Comparison of ENCODE assay signal across 7 mouse cellular contexts in genomic region chr2:31140772-31141073, GRCm38 (mm10). TPM values are rescaled to one million over a fixed set of nuclear protein-coding genes. Genes with fewer than 3 reads are reported as not detected.
DNase-seq lines count a peak whose midpoint lies in the region; ATAC-seq and TF ChIP-seq lines count a peak whose summit lies in the region.

No protein-coding gene starts in this region.

- no peak for DNase-seq in lung, postnatal 14 days
- DNase-seq in spleen, adult 12 weeks (ENCODE audit: low spot score) = no peak
- no peak for DNase-seq in ovary, postnatal 36 days (ENCODE audit: low spot score)

- H3K27ac ChIP-seq in lung, embryonic 16.5 days (ENCODE audit: low read length) = no peak overlapping the region
- H3K27ac ChIP-seq in embryonic fibroblast, embryonic 13.5 days (ENCODE audit: insufficient read depth, low read length) = no peak overlapping the region
- no peak overlapping the region for H3K27ac ChIP-seq in intestine, postnatal 0 days (ENCODE audit: low read depth, low read length)
- no peak overlapping the region for H3K27ac ChIP-seq in neural tube, embryonic 13.5 days (replicated peaks)

- peaks cover 9% of the 10 kb centered on the region for H3K4me1 ChIP-seq in lung, embryonic 16.5 days (replicated peaks; ENCODE audit: control insufficient read depth, insufficient read depth, low read length)
- H3K4me1 ChIP-seq in embryonic fibroblast, embryonic 13.5 days (ENCODE audit: control insufficient read depth, insufficient read depth, low read length) = 0 out of 2 replicates have a peak, but pooled peaks cover 6% of the 10 kb centered on the region
- no peaks in the 10 kb centered on the region for H3K4me1 ChIP-seq in intestine, postnatal 0 days (replicated peaks; ENCODE audit: control insufficient read depth, insufficient read depth, low read length)
- H3K4me1 ChIP-seq in neural tube, embryonic 13.5 days (replicated peaks) = peaks cover 24% of the 10 kb centered on the region

- no peaks in the 10 kb centered on the region; the same call in 1 of the 2 replicates for H3K36me3 ChIP-seq in lung, embryonic 16.5 days (ENCODE audit: control insufficient read depth, insufficient read depth, low read length)
- no peaks in the 10 kb centered on the region for H3K36me3 ChIP-seq in intestine, postnatal 0 days (ENCODE audit: control insufficient read depth, insufficient read depth)
- H3K36me3 ChIP-seq in neural tube, embryonic 13.5 days = no peaks in the 10 kb centered on the region

- no peaks in the 10 kb centered on the region for H3K27me3 ChIP-seq in lung, embryonic 16.5 days (ENCODE audit: control insufficient read depth, insufficient read depth, low read depth, low read length)
- no peaks in the 10 kb centered on the region for H3K27me3 ChIP-seq in intestine, postnatal 0 days (replicated peaks; ENCODE audit: control insufficient read depth, insufficient read depth, low read length)
- 0 out of 2 replicates have a peak, but pooled peaks cover 13% of the 10 kb centered on the region for H3K27me3 ChIP-seq in neural tube, embryonic 13.5 days

- no peak for TF ChIP-seq POLR2A in embryonic fibroblast, embryonic 13.5 days (IDR thresholded peaks at IDR 0.05; ENCODE audit: low read depth, low read length)

- no peaks in the 10 kb centered on the region for H3K9me3 ChIP-seq in lung, embryonic 16.5 days (ENCODE audit: control insufficient read depth, low read length)
- H3K9me3 ChIP-seq in intestine, postnatal 0 days (ENCODE audit: control insufficient read depth) = no peaks in the 10 kb centered on the region
- no peaks in the 10 kb centered on the region for H3K9me3 ChIP-seq in neural tube, embryonic 13.5 days

- H3K4me2 ChIP-seq in lung, embryonic 16.5 days (ENCODE audit: low read depth, low read length) = peak overlapping the region; percentile 96
- H3K4me2 ChIP-seq in intestine, postnatal 0 days (replicated peaks; ENCODE audit: low read depth) = peak overlapping the region; percentile 99
- peak overlapping the region; percentile 86 for H3K4me2 ChIP-seq in neural tube, embryonic 13.5 days

- H3K9ac ChIP-seq in lung, embryonic 16.5 days (ENCODE audit: low read length) = peak overlapping the region; percentile 90
- peak overlapping the region; percentile 88 for H3K9ac ChIP-seq in intestine, postnatal 0 days (ENCODE audit: low read depth, low read length)
- H3K9ac ChIP-seq in neural tube, embryonic 13.5 days = peak overlapping the region; percentile 93

- WGBS in lung, embryonic 16.5 days = 6% methylated on average over 10 of the region's 10 CpGs
- 13% methylated on average over 10 of the region's 10 CpGs for WGBS in intestine, postnatal 0 days
- WGBS in neural tube, embryonic 13.5 days = 6% methylated on average over 10 of the region's 10 CpGs

- peak overlapping the region; percentile 92 for H3K4me3 ChIP-seq in lung, embryonic 16.5 days (ENCODE audit: low read length)
- H3K4me3 ChIP-seq in embryonic fibroblast, embryonic 13.5 days (ENCODE audit: insufficient read depth, low read length) = peak overlapping the region; percentile 84
- peak overlapping the region; percentile 95 for H3K4me3 ChIP-seq in intestine, postnatal 0 days (ENCODE audit: low read depth, low read length)
- peak overlapping the region; percentile 88 for H3K4me3 ChIP-seq in neural tube, embryonic 13.5 days

- TF ChIP-seq CTCF in embryonic fibroblast, embryonic 13.5 days (IDR thresholded peaks at IDR 0.05; ENCODE audit: borderline replicate concordance, insufficient read depth, low read length) = no peak
- TF ChIP-seq CTCF in intestine, postnatal 0 days (IDR thresholded peaks at IDR 0.05; ENCODE audit: low read depth) = no peak

- ATAC-seq in lung, embryonic 16.5 days (ENCODE audit: low read depth) = no peak
- ATAC-seq in intestine, postnatal 0 days = no peak
- no peak for ATAC-seq in neural tube, embryonic 13.5 days (ENCODE audit: low read depth)

RNA-seq across cellular contexts. Expression of gene Fnbp1, which starts 1.1 kb away (rescaled TPM):
- polyA plus RNA-seq in lung, embryonic 16.5 days (2015; fragmentation: Nextera tagmentation; extraction: Ambion mirVana) = 15.6 and 18.1 TPM in 2 replicates
- polyA plus RNA-seq in embryonic fibroblast, embryonic 13.5 days (2011; ENCODE audit: insufficient read length, low read depth, missing spikeins) = 69.8 and 75.6 TPM in 2 replicates
- polyA plus RNA-seq in intestine, postnatal 0 days (2015; fragmentation: Nextera tagmentation; extraction: Ambion mirVana) = 10.4 and 11.8 TPM in 2 replicates
- 21.6 and 28.0 TPM in 2 replicates for polyA plus RNA-seq in neural tube, embryonic 13.5 days (2015; fragmentation: Nextera tagmentation; extraction: Ambion mirVana)

RNA-seq across cellular contexts. Expression of gene Gpr107, which starts 11.4 kb away (rescaled TPM):
- 32.2 and 34.3 TPM in 2 replicates for polyA plus RNA-seq in lung, embryonic 16.5 days (2015; fragmentation: Nextera tagmentation; extraction: Ambion mirVana)
- 81.1 and 92.5 TPM in 2 replicates for polyA plus RNA-seq in embryonic fibroblast, embryonic 13.5 days (2011; ENCODE audit: insufficient read length, low read depth, missing spikeins)
- polyA plus RNA-seq in intestine, postnatal 0 days (2015; fragmentation: Nextera tagmentation; extraction: Ambion mirVana) = 46.8 and 48.3 TPM in 2 replicates
- polyA plus RNA-seq in neural tube, embryonic 13.5 days (2015; fragmentation: Nextera tagmentation; extraction: Ambion mirVana) = 34.9 and 37.3 TPM in 2 replicates
